Comparison of ENCODE assay signal across 22 mouse cellular contexts in the genomic region with DNA sequence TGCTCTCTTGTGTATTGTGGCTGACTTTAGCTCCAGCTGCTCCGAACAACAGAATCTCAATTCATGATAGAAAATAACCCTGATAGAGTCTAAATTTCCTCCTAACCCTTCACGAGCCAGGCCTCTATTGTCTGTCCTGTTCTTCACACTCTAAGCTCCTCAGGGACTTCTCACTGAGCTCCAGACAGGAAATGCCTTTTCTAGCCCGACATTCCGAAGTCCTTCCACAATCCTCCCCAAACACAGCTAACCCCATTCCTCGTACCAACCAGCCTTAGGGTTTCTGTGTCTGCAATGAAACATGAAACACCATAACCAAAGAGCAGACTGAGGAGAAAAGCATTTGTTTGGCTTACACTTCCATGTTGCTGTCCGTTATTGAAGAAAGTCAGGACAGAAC. TPM values are rescaled to one million over a fixed set of nuclear protein-coding genes. Genes with fewer than 3 reads are reported as not detected.
DNase-seq lines count a peak whose midpoint lies in the region; ATAC-seq and TF ChIP-seq lines count a peak whose summit lies in the region.
"Had no signal": no experiment of that assay in that cellular context is flagged by ENCODE, and none has a peak within 500 bp of the region (broad histone marks: within the 10 kb centered on the region; RNA-seq: fewer than 3 reads in every experiment).

No protein-coding gene starts in this region.

- TF ChIP-seq POLR2A in kidney, adult 2 months (IDR thresholded peaks at IDR 0.05; ENCODE audit: low read depth, low read length): no peak

- no peaks in the 10 kb centered on the region; the same call in none of the 2 replicates for H3K36me3 ChIP-seq in kidney, adult 2 months (ENCODE audit: control insufficient read depth, insufficient read depth, low read length)
- H3K36me3 ChIP-seq in embryonic facial prominence, embryonic 13.5 days: peaks cover 48% of the 10 kb centered on the region
- H3K36me3 ChIP-seq in limb, embryonic 13.5 days: peaks cover 47% of the 10 kb centered on the region
- H3K36me3 ChIP-seq in forebrain, postnatal 0 days (ENCODE audit: insufficient read depth): peaks cover 42% of the 10 kb centered on the region

- H3K4me3 ChIP-seq in kidney, adult 2 months (ENCODE audit: insufficient read depth, low read depth, low read length): no peak overlapping the region
- H3K4me3 ChIP-seq in embryonic facial prominence, embryonic 13.5 days: no peak overlapping the region
- no peak overlapping the region for H3K4me3 ChIP-seq in limb, embryonic 13.5 days
- H3K4me3 ChIP-seq in forebrain, postnatal 0 days (ENCODE audit: low read depth, low read length): no peak overlapping the region
- H3K4me3 ChIP-seq: heart, adult 2 months; midbrain, embryonic 15.5 days had no signal

- H3K4me2 ChIP-seq in embryonic facial prominence, embryonic 13.5 days: no peak overlapping the region
- no peak overlapping the region for H3K4me2 ChIP-seq in limb, embryonic 13.5 days (replicated peaks)
- no peak overlapping the region for H3K4me2 ChIP-seq in forebrain, postnatal 0 days (ENCODE audit: low read depth)
- H3K4me2 ChIP-seq: midbrain, embryonic 15.5 days had no signal

- ATAC-seq in embryonic facial prominence, embryonic 13.5 days (ENCODE audit: insufficient number of reproducible peaks, insufficient read depth, low FRiP score, low TSS enrichment, low read depth): no peak
- 0 out of 2 replicates have a peak, but pooled peaks have one; percentile 28 for ATAC-seq in limb, embryonic 13.5 days (ENCODE audit: low FRiP score, low read depth)
- ATAC-seq in forebrain, postnatal 0 days: no peak
- ATAC-seq: hindbrain, embryonic 16.5 days; midbrain, embryonic 15.5 days had no signal

- 47% methylated on average over 6 of the region's 6 CpGs for WGBS in kidney, adult 2 months
- 37% methylated on average over 6 of the region's 6 CpGs for WGBS in embryonic facial prominence, embryonic 13.5 days
- 50% methylated on average over 6 of the region's 6 CpGs for whole genome bisulfite sequencing in limb, embryonic 13.5 days
- WGBS in forebrain, postnatal 0 days: 84% methylated on average over 6 of the region's 6 CpGs

- no peak for TF ChIP-seq CTCF in kidney, adult 2 months (conservative IDR thresholded peaks at IDR 0.05; ENCODE audit: insufficient read depth, insufficient read length, low read depth, low read length)
- TF ChIP-seq CTCF in forebrain, postnatal 0 days (IDR thresholded peaks at IDR 0.05; ENCODE audit: low read depth): no peak

- peak overlapping the region; percentile 69 for H3K27ac ChIP-seq in kidney, adult 2 months (ENCODE audit: insufficient read depth, low read depth, low read length)
- 0 out of 2 replicates have a peak overlapping the region, but pooled peaks have one; percentile 36 for H3K27ac ChIP-seq in embryonic facial prominence, embryonic 13.5 days
- peak overlapping the region; percentile 61; the same call in 1 of the 2 replicates for H3K27ac ChIP-seq in limb, embryonic 13.5 days
- no peak overlapping the region for H3K27ac ChIP-seq in forebrain, postnatal 0 days (ENCODE audit: low read depth, low read length)
- H3K27ac ChIP-seq: heart, adult 2 months; macrophage; midbrain, embryonic 15.5 days had no signal

- no peak overlapping the region for H3K9ac ChIP-seq in embryonic facial prominence, embryonic 13.5 days
- H3K9ac ChIP-seq in limb, embryonic 13.5 days: no peak overlapping the region
- H3K9ac ChIP-seq in forebrain, postnatal 0 days: no peak overlapping the region
- H3K9ac ChIP-seq: midbrain, embryonic 15.5 days had no signal

- DNase-seq in kidney, adult 2 months: no peak
- no peak for DNase-seq in kidney, postnatal 14 days
- DNase-seq in R1 (ENCODE audit: low read depth, low spot score): peak; percentile 33
- DNase-seq in forebrain, postnatal 0 days: no peak
- DNase-seq in right cerebral cortex, postnatal 36 days (ENCODE audit: low spot score in 2 of 2): no peak
- DNase-seq: adrenal gland, postnatal 25 days; cerebellum, adult 9-10 months; gastrocnemius, postnatal 10 days; heart, adult 2 months; kidney, postnatal 10 days; lung, adult 2 months; thymus, adult 18-20 months had no signal

- H3K4me1 ChIP-seq in kidney, adult 2 months (ENCODE audit: control insufficient read depth, insufficient read depth, low read length): peaks cover 29% of the 10 kb centered on the region; the same call in 1 of the 2 replicates
- H3K4me1 ChIP-seq in embryonic facial prominence, embryonic 13.5 days: peaks cover 14% of the 10 kb centered on the region
- H3K4me1 ChIP-seq in limb, embryonic 13.5 days: peaks cover 18% of the 10 kb centered on the region
- no peaks in the 10 kb centered on the region for H3K4me1 ChIP-seq in forebrain, postnatal 0 days (ENCODE audit: insufficient read depth)

- H3K9me3 ChIP-seq in embryonic facial prominence, embryonic 13.5 days: no peaks in the 10 kb centered on the region
- H3K9me3 ChIP-seq in limb, embryonic 13.5 days: no peaks in the 10 kb centered on the region
- H3K9me3 ChIP-seq in forebrain, postnatal 0 days (ENCODE audit: low read length): no peaks in the 10 kb centered on the region
- H3K9me3 ChIP-seq: midbrain, embryonic 15.5 days had no signal

- no peaks in the 10 kb centered on the region for H3K27me3 ChIP-seq in kidney, adult 2 months (replicated peaks; ENCODE audit: control insufficient read depth, insufficient read depth, low read length)
- H3K27me3 ChIP-seq in embryonic facial prominence, embryonic 13.5 days: peaks cover 12% of the 10 kb centered on the region
- H3K27me3 ChIP-seq in limb, embryonic 13.5 days: peaks cover 13% of the 10 kb centered on the region
- H3K27me3 ChIP-seq in forebrain, postnatal 0 days (ENCODE audit: insufficient read depth, low read length): peaks cover 5% of the 10 kb centered on the region; the same call in 1 of the 2 replicates
- H3K27me3 ChIP-seq: midbrain, embryonic 15.5 days had no signal

RNA-seq across cellular contexts. Expression of gene Gal3st1, which starts 1.9 kb away (rescaled TPM):
- 71.7 and 91.3 TPM in 2 replicates for polyA plus RNA-seq in kidney, adult 2 months (2012; rRNA removed)
- polyA plus RNA-seq in embryonic facial prominence, embryonic 13.5 days (2015; fragmentation: Nextera tagmentation; extraction: Ambion mirVana): 2.3 and 2.6 TPM in 2 replicates
- polyA plus RNA-seq in limb, embryonic 13.5 days (2015; fragmentation: Nextera tagmentation; extraction: Ambion mirVana): 4.2 and 4.5 TPM in 2 replicates
- 6.5 and 9.9 TPM in 2 replicates for total RNA-seq in forebrain, postnatal 0 days (2014; rRNA removed)
- 8.0 and 8.3 TPM in 2 replicates for polyA plus RNA-seq in forebrain, postnatal 0 days (2015; fragmentation: Nextera tagmentation; extraction: Ambion mirVana)
- total RNA-seq: neutrophil, adult 5-6 weeks had no signal
- polyA plus RNA-seq: macrophage had no signal

RNA-seq across cellular contexts. Expression of gene 4930556J24Rik, which starts 5.0 kb away (rescaled TPM):
- polyA plus RNA-seq in kidney, adult 2 months (2012; rRNA removed): 0.34 and 0.73 TPM in 2 replicates
- polyA plus RNA-seq in embryonic facial prominence, embryonic 13.5 days (2015; fragmentation: Nextera tagmentation; extraction: Ambion mirVana): 0.17 TPM in 1 of 2 replicates, not detected in the other
- polyA plus RNA-seq in limb, embryonic 13.5 days (2015; fragmentation: Nextera tagmentation; extraction: Ambion mirVana): 0.32 and 0.37 TPM in 2 replicates
- not detected in 2 replicates for total RNA-seq in forebrain, postnatal 0 days (2014; rRNA removed)
- polyA plus RNA-seq in forebrain, postnatal 0 days (2015; fragmentation: Nextera tagmentation; extraction: Ambion mirVana): not detected in 2 replicates
- total RNA-seq: adrenal gland, postnatal 25 days; gastrocnemius, postnatal 10 days; heart, adult 2 months; heart, postnatal 25 days; layer of hippocampus, postnatal 10 days; neutrophil, adult 5-6 weeks had no signal
- polyA plus RNA-seq: heart, adult 2 months; hindbrain, embryonic 16.5 days; liver, adult 2 months; lung, adult 2 months; macrophage had no signal

RNA-seq across cellular contexts. Expression of gene Pes1, which starts 17.8 kb away (rescaled TPM):
- 33.3 and 33.8 TPM in 2 replicates for polyA plus RNA-seq in kidney, adult 2 months (2012; rRNA removed)
- 78.6 and 80.9 TPM in 2 replicates for polyA plus RNA-seq in embryonic facial prominence, embryonic 13.5 days (2015; fragmentation: Nextera tagmentation; extraction: Ambion mirVana)
- polyA plus RNA-seq in limb, embryonic 13.5 days (2015; fragmentation: Nextera tagmentation; extraction: Ambion mirVana): 81.6 and 84.6 TPM in 2 replicates
- total RNA-seq in forebrain, postnatal 0 days (2014; rRNA removed): 49.2 and 50.0 TPM in 2 replicates
- 53.8 and 55.8 TPM in 2 replicates for polyA plus RNA-seq in forebrain, postnatal 0 days (2015; fragmentation: Nextera tagmentation; extraction: Ambion mirVana)

RNA-seq across cellular contexts. Expression of gene Tcn2, which starts 49.6 kb away (rescaled TPM):
- 2,179 and 2,584 TPM in 2 replicates for polyA plus RNA-seq in kidney, adult 2 months (2012; rRNA removed)
- polyA plus RNA-seq in embryonic facial prominence, embryonic 13.5 days (2015; fragmentation: Nextera tagmentation; extraction: Ambion mirVana): 38.9 and 42.1 TPM in 2 replicates
- polyA plus RNA-seq in limb, embryonic 13.5 days (2015; fragmentation: Nextera tagmentation; extraction: Ambion mirVana): 44.1 and 46.0 TPM in 2 replicates
- 20.3 and 20.9 TPM in 2 replicates for total RNA-seq in forebrain, postnatal 0 days (2014; rRNA removed)
- polyA plus RNA-seq in forebrain, postnatal 0 days (2015; fragmentation: Nextera tagmentation; extraction: Ambion mirVana): 23.2 and 24.1 TPM in 2 replicates

RNA-seq across cellular contexts. Expression of gene Sec14l4, which starts 49.7 kb away (rescaled TPM):
- polyA plus RNA-seq in kidney, adult 2 months (2012; rRNA removed): 0.36 and 0.39 TPM in 2 replicates
- polyA plus RNA-seq in embryonic facial prominence, embryonic 13.5 days (2015; fragmentation: Nextera tagmentation; extraction: Ambion mirVana): 0.52 and 0.85 TPM in 2 replicates
- 0.09 TPM in 2 replicates for polyA plus RNA-seq in limb, embryonic 13.5 days (2015; fragmentation: Nextera tagmentation; extraction: Ambion mirVana)
- not detected in 2 replicates for total RNA-seq in forebrain, postnatal 0 days (2014; rRNA removed)
- not detected in 2 replicates for polyA plus RNA-seq in forebrain, postnatal 0 days (2015; fragmentation: Nextera tagmentation; extraction: Ambion mirVana)
- total RNA-seq: neutrophil, adult 5-6 weeks had no signal
- polyA plus RNA-seq: C2C12; hindbrain, embryonic 16.5 days; macrophage; midbrain, embryonic 15.5 days had no signal
